Mouse (Mus musculus) bone marrow, adult 2 months (tissue): ENCODE results near the gene Ipo9. TPM values are rescaled to one million over a fixed set of nuclear protein-coding genes. Genes with fewer than 3 reads are reported as not detected.

ENCODE experiments used
- H3K27ac ChIP-seq: fragments of 200-500 bp; 2 replicates; pipeline ENCODE4 v1.5.1; 2012; ENCODE audit warnings: low read depth, mild to moderate bottlenecking, control low read depth, inconsistent platforms, low read length; ENCODE audit not compliant: control insufficient read depth, poor library complexity, insufficient read depth
- H3K4me1 ChIP-seq: fragments of 200-500 bp; 2 replicates; pipeline ENCODE4 v1.6.1; 2011; ENCODE audit warnings: low read length; ENCODE audit not compliant: control insufficient read depth, insufficient read depth
- H3K4me3 ChIP-seq: fragments of 200-500 bp; replicated peaks from 2 replicates; pipeline ENCODE3; 2011; ENCODE audit warnings: mild to moderate bottlenecking, low read depth, low read length, control low read depth; ENCODE audit not compliant: control insufficient read depth
- CTCF ChIP-seq: fragments of 200-500 bp; IDR thresholded peaks from 2 replicates; pipeline ENCODE4 v1.5.1; 2011; ENCODE audit warnings: low read length, control low read depth; ENCODE audit not compliant: control insufficient read depth, insufficient read depth
- POLR2A ChIP-seq: fragments of 200-500 bp; IDR thresholded peaks from 2 replicates; pipeline ENCODE4 v1.6.1; 2011; ENCODE audit warnings: low read depth, mild to moderate bottlenecking, control low read depth, low read length, borderline replicate concordance; ENCODE audit not compliant: control insufficient read depth
- WGBS: fragments of 180-500 bp; shearing (Covaris S2); methylation state at CpG from one replicate; pipeline ENCODE4 v1.1.7; 2018; 5-methylcytosine and 5-hydroxymethylcytosine counted together
- polyA plus RNA-seq: library from polyadenylated mRNA; stranded (reverse); fragments of >200 nt; gene quantifications from 2 replicates; pipeline ENCODE4 v1.2.4, GENCODE M21; 2011; ENCODE audit warnings: low replicate concordance; ENCODE audit not compliant: missing spikeins, insufficient read depth, insufficient read length

The Ipo9 gene
- polyA plus RNA-seq, 1 experiment, result 45.9 TPM

- Histone ChIP-seq H3K27ac (no peak overlapping the region), H3K4me3 (no peak overlapping the region), H3K4me1 (no peaks in the 10 kb centered on the region)
- no peak for TF ChIP-seq CTCF
- TF ChIP-seq POLR2A, result no peak
- 85% methylated on average over 19 of the region's 19 CpGs for WGBS
Measured at GRCm38 (mm10) chr1:135465734-135466133, 35.4 kb upstream of the Ipo9 start.

GRCm38 (mm10) chr1:135462736-135463135 lies 32.4 kb upstream of the Ipo9 start:
- WGBS, result 83% methylated on average over 8 of the region's 8 CpGs
- Histone ChIP-seq H3K4me1 (no peaks in the 10 kb centered on the region), H3K4me3 (no peak overlapping the region), H3K27ac (no peak overlapping the region)
- no peak for TF ChIP-seq POLR2A
- no peak for TF ChIP-seq CTCF

- WGBS, result 62% methylated on average over 4 of the region's 4 CpGs
- no peaks in the 10 kb centered on the region for H3K4me1 ChIP-seq
- H3K4me3 ChIP-seq, result no peak overlapping the region
- H3K27ac ChIP-seq, result no peak overlapping the region
- TF ChIP-seq CTCF, result no peak
- TF ChIP-seq POLR2A, result no peak
Measured at GRCm38 (mm10) chr1:135462304-135462703, 32.0 kb upstream of the Ipo9 start.

- WGBS, result 89% methylated on average over 3 of the region's 3 CpGs
Measured at GRCm38 (mm10) chr1:135461097-135461730, 30.9 kb upstream of the Ipo9 start.

GRCm38 (mm10) chr1:135460521-135460920 lies 30.2 kb upstream of the Ipo9 start:
- 77% methylated on average over 16 of the region's 16 CpGs for WGBS
- Histone ChIP-seq H3K27ac (no peak overlapping the region), H3K4me1 (no peaks in the 10 kb centered on the region), H3K4me3 (no peak overlapping the region)
- TF ChIP-seq POLR2A (no peak), CTCF (no peak)

More at GRCm38 (mm10) chr1:135461097-135461730, 30.9 kb upstream of the Ipo9 start:
- Histone ChIP-seq H3K4me3 (no peak overlapping the region), H3K4me1 (no peaks in the 10 kb centered on the region), H3K27ac (no peak overlapping the region)
- TF ChIP-seq POLR2A (no peak), CTCF (peak; percentile 62)

GRCm38 (mm10) chr1:135457860-135458259 lies 27.6 kb upstream of the Ipo9 start:
- no peaks in the 10 kb centered on the region for H3K4me1 ChIP-seq
- H3K27ac ChIP-seq, result no peak overlapping the region
- no peak overlapping the region for H3K4me3 ChIP-seq
- TF ChIP-seq POLR2A (no peak), CTCF (no peak)
- WGBS, result 89% methylated on average over 5 of the region's 5 CpGs

GRCm38 (mm10) chr1:135452259-135452658 lies 22.0 kb upstream of the Ipo9 start:
- H3K4me3 ChIP-seq, result no peak overlapping the region
- TF ChIP-seq POLR2A, result no peak
- TF ChIP-seq CTCF, result peak; percentile 46; the same call in 1 of the 2 replicates
- no peak overlapping the region for H3K27ac ChIP-seq
- 50% methylated on average over 10 of the region's 10 CpGs for WGBS
- no peaks in the 10 kb centered on the region for H3K4me1 ChIP-seq

- Histone ChIP-seq H3K27ac (no peak overlapping the region), H3K4me3 (no peak overlapping the region), H3K4me1 (no peaks in the 10 kb centered on the region)
- 47% methylated on average over 2 of the region's 2 CpGs for WGBS
- TF ChIP-seq CTCF (no peak), POLR2A (no peak)
Measured at GRCm38 (mm10) chr1:135451419-135451818, 21.1 kb upstream of the Ipo9 start.

- H3K4me3 ChIP-seq, result no peak overlapping the region
- 72% methylated on average over 8 of the region's 8 CpGs for WGBS
- TF ChIP-seq CTCF (no peak), POLR2A (no peak)
- H3K4me1 ChIP-seq, result no peaks in the 10 kb centered on the region
- no peak overlapping the region for H3K27ac ChIP-seq
Measured at GRCm38 (mm10) chr1:135449876-135450275, 19.6 kb upstream of the Ipo9 start.
